Mouse (Mus musculus) hematopoietic stem cell, adult 5-6 weeks (primary cell): Measurements from ENCODE around the gene Cmip. TPM values are rescaled to one million over a fixed set of nuclear protein-coding genes. Genes with fewer than 3 reads are reported as not detected.
A peak's percentile ranks its signal among the peaks of the same experiment; 100 is the strongest.

Experiments
- ATAC-seq, 2 experiments: fragments of 125-278 bp in 1 of 2; replicated peaks in 1 of 2; 2 replicates each; pipeline ENCODE4 v1.8.0; 2016 to 2017; ENCODE audit warnings: inconsistent platforms in 2 of 2, mild to moderate bottlenecking in 2 of 2, moderate number of reproducible peaks in 2 of 2, low read depth in 1 of 2, moderate TSS enrichment in 1 of 2; ENCODE audit not compliant: low FRiP score in 2 of 2, poor library complexity in 2 of 2, severe bottlenecking in 2 of 2, insufficient read depth in 1 of 2, low TSS enrichment in 1 of 2
- total RNA-seq: library from RNA; stranded (forward); fragments of 172-1452, 232-1000 nt; gene quantifications from 2 replicates; pipeline ENCODE4 v1.2.3, GENCODE M21; 2017

Gene Cmip
- total RNA-seq, 1 experiment from 2014 or later, result 11.1 TPM

DNA sequence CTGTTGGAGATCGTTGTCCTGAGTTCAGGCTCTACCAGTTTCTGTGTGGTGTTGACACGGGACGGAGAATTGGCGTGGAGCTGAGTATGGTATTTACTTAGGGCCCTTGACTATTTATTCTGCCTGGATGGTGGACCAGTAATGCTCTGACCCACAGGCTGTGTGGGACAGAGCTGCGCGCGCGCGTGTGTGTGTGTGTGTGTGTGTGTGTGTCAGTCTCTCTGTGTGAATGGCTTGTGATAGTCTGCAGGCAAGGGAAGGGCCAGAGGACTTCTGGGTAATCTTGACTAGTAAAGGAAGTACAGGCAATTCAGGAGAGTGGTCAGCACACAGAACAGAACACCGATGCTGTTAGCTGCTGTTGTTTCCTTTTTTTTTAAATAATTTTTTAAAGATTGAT, 24.8 kb downstream of the Cmip start:
- ATAC-seq, result no peak

DNA sequence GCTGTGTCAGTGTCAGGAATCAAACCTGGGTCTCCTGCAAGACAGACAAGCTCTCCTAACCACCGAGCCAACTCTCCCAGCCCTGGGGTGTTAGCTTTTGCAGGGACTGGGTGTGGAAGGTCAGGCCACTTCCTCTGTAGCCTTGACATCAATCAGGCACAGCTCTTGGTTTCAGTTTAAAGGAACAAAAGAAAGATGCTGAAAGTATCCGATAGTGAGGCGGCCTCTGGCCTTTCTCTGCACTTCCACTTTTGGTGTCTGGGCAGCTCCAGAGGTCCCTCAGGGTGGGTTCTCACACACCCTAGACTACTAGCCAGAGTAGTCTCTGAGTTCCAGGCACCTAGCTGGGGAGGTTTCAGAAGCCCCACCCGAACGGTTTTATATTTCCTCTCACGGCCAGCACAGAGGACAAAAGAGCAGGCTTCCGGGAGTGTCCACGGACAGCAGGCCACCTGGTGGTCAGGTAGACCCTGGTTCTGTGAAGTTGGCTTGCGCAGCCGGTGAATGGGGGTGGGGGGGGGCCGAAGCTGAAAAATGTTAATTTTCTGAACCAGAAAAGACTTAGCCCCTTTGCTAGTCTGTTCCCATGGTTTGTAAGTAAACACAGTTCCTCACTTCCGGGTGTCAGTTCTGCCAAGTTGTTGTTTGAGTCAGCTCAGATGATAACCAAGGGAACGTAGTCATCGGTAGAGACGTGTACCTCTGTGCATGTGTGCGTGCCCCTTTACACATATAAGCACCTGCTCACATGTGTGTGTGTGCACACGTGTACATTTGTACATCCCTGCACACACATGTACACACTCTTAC, 25.5 kb downstream of the Cmip start:
- peak; percentile 26 to 34 for ATAC-seq

GRCm38 (mm10) chr8:117284768-117285484, 28.1 kb downstream of the Cmip start:
- ATAC-seq, result no peak

DNA sequence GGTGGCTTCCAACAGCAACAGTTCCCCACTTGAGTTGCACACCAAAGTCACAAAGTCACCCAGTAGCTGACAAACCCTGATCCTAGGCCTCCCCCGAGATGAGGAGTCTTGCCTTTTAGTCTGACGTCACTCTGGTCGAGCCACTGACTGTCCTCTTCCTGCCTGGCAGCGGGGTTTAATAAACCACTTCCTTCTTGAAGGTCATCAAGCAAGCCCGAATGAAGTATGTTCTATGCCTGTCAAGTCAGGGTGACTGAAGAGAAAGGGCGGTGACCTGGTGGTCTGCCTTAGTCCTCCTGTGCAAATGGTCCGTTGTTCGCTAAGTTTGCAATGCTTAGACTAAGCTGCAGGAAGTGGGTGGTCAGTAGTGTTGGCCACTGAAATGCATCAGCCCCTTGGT, 31.1 kb downstream of the Cmip start:
- ATAC-seq, result peak; percentile 90 to 91

DNA sequence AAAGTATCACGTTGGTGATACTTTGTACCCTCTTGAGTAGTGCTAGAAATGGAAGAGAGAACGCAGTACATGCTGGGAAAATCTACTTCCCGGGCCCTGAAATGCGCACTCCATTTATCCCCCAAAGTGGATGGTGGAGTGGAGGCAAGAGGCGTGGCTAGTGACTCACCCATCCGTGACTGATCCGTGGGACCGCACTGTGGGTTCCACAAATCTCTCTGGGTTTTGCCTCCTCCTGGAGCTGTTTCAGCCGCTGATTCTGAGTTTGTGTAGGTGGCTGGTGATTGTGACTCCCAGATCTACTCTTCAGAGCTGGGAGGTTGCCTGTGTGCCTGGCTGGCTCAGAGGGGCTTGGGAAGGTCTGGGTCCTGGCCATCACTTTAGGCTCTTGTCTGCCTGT, 32.2 kb downstream of the Cmip start:
- ATAC-seq, result no peak

DNA sequence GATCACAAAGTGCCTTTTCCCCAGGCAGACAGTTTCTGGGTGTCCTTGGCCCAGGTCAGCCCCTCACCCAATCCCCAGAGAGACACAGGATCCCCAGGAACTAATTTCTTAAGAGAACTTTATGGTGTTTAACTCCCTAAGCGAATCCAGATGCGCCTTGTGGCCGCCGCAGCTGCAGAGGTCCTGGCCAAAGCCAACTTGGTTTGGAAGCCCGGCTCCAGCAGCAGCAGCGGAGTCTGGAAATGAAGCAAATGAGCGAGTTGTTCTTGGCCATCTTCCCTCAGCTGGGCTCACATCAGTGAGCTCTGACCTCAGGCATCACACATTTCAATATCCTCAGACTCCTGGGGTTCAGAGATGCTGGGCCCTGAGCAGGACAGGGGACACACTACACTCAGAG, 33.6 kb downstream of the Cmip start:
- no peak for ATAC-seq

- no peak for ATAC-seq
These were observed 35.4 kb downstream of the Cmip start for GRCm38 (mm10) chr8:117292262-117292661.

- ATAC-seq, result peak in 1 of 2 experiments; percentile 29; a peak in 1 of 4 replicates
These were observed 37.9 kb downstream of the Cmip start for GRCm38 (mm10) chr8:117294812-117295211.

- ATAC-seq, result peak; percentile 60 to 70
These were observed 41.2 kb downstream of the Cmip start for GRCm38 (mm10) chr8:117297913-117298518.

GRCm38 (mm10) chr8:117299204-117299603, 42.3 kb downstream of the Cmip start:
- ATAC-seq, result no peak

GRCm38 (mm10) chr8:117300188-117300587, 43.3 kb downstream of the Cmip start:
- no peak for ATAC-seq

DNA sequence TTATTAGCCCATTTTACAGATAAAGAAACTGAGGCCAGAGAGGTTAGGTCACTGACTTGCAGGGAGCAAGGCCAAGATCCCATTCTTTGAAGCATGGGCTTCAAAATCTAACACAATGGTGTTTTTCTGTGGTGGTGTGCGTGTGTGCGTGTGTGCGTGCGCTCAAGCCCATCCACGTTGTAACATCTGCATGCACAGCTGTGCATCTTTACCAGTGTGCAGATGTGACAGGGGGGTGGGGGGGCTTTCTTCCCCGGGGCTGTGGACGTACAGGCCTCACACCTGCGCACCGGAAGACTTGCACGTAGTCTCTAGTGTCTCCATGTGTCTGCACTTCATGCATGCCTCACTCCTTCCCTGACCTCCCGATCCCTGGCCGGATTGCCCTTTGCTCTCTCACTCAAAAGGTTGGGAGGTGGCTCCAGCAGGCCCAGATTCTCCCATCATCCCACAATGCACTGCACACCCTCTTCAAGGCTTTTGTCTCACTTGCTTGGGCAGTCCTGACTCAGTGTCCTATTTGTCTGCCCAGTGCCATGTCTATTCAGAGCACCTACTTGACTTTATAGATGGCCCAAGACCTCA, 44.7 kb downstream of the Cmip start:
- no peak for ATAC-seq

DNA sequence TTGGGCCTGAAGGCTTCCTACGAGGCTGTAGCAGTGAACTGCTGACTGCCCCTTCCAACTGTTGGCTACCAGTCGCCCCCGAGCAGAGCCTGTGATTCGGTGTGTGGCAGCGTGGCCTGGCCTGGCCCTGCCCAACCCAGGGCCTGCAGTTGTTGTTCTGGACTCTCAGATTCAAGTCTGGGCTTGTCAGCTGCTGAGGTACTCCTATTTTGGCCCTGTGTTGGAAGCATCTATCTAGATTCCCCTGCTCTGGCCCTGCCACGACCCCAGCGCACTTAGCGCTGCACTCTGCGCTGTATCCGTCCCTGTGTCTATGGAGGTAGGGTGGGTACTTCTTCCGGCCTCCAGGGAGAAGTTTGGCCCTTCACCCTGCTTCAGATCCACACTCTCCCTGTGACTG, 45.2 kb downstream of the Cmip start:
- ATAC-seq, result no peak

DNA sequence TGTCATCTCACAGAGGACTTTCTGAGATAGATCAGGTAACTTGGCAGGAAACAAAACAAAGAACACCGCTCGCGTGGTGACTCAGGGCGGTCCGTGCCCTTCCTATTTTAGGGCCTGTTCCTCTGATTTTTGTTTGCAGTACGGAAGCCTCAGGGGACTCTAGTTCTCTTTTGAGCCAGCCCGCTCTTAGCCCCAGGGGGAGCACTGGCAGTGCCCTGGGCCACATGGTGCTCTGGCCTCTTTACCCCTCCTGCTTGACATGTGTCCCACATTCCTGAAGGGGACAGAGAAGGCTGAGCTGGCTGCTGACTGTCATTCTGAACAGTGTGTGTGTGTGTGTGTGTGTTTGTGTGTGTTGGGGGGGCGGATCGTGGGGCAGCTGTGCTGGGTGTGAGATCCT, 46.8 kb downstream of the Cmip start:
- ATAC-seq, result peak; percentile 46 to 53; a peak in 3 of 4 replicates

GRCm38 (mm10) chr8:117305405-117305804, 48.5 kb downstream of the Cmip start:
- ATAC-seq, result peak in 1 of 2 experiments; percentile 20; a peak in 1 of 4 replicates

- ATAC-seq, result no peak
These were observed 49.9 kb downstream of the Cmip start for GRCm38 (mm10) chr8:117306756-117307155.

- ATAC-seq, result no peak
These were observed 50.4 kb downstream of the Cmip start for GRCm38 (mm10) chr8:117307221-117307620.
